Mouse (Mus musculus): Measurements from ENCODE around the gene Slc38a11.
A peak's percentile ranks its signal among the peaks of the same experiment; 100 is the strongest.

Gene Slc38a11

GRCm38 (mm10) chr2:65331321-65331720 is 32.5 kb downstream of the Slc38a11 start:
- DNase-seq (ENCODE audit: low read depth in 2 of 2, low spot score in 2 of 2), result peak; percentile 31 to 59

- DNase-seq (ENCODE audit: low read depth in 2 of 2, low spot score in 2 of 2), result no peak
Measured at GRCm38 (mm10) chr2:65321998-65322754, 41.7 kb downstream of the Slc38a11 start.

- no peak for DNase-seq (ENCODE audit: low read depth in 2 of 2, low spot score in 2 of 2)
Measured at GRCm38 (mm10) chr2:65320975-65321374, 42.9 kb downstream of the Slc38a11 start.

GRCm38 (mm10) chr2:65316721-65317120 is 47.1 kb downstream of the Slc38a11 start:
- no peak for DNase-seq (ENCODE audit: low read depth in 2 of 2, low spot score in 2 of 2)

- no peak for DNase-seq (ENCODE audit: low read depth in 2 of 2, low spot score in 2 of 2)
Measured at GRCm38 (mm10) chr2:65311250-65311649, 52.6 kb downstream of the Slc38a11 start.

- no peak for DNase-seq (ENCODE audit: low read depth in 2 of 2, low spot score in 2 of 2)
Measured at GRCm38 (mm10) chr2:65296541-65296940, 67.3 kb downstream of the Slc38a11 start.

GRCm38 (mm10) chr2:65294092-65294491 is 69.7 kb downstream of the Slc38a11 start:
- no peak for DNase-seq (ENCODE audit: low read depth in 2 of 2, low spot score in 2 of 2)

- DNase-seq (ENCODE audit: low read depth in 2 of 2, low spot score in 2 of 2), result no peak
Measured at GRCm38 (mm10) chr2:65293411-65293810, 70.4 kb downstream of the Slc38a11 start.

- no peak for DNase-seq (ENCODE audit: low read depth in 2 of 2, low spot score in 2 of 2)
Measured at GRCm38 (mm10) chr2:65289721-65290120, 74.1 kb downstream of the Slc38a11 start.

- DNase-seq (ENCODE audit: low read depth in 2 of 2, low spot score in 2 of 2), result no peak
Measured at GRCm38 (mm10) chr2:65288696-65289095, 75.1 kb downstream of the Slc38a11 start.

GRCm38 (mm10) chr2:65285380-65285779 is 78.5 kb downstream of the Slc38a11 start:
- no peak for DNase-seq (ENCODE audit: low read depth in 2 of 2, low spot score in 2 of 2)

GRCm38 (mm10) chr2:65282979-65283378 is 80.9 kb downstream of the Slc38a11 start:
- no peak for DNase-seq (ENCODE audit: low read depth in 2 of 2, low spot score in 2 of 2)

- DNase-seq (ENCODE audit: low read depth in 2 of 2, low spot score in 2 of 2), result no peak
Measured at GRCm38 (mm10) chr2:65279029-65279690, 84.7 kb downstream of the Slc38a11 start.

GRCm38 (mm10) chr2:65275443-65276061 is 88.3 kb downstream of the Slc38a11 start:
- DNase-seq (ENCODE audit: low read depth in 2 of 2, low spot score in 2 of 2), result no peak

GRCm38 (mm10) chr2:65273910-65274309 is 89.9 kb downstream of the Slc38a11 start:
- DNase-seq (ENCODE audit: low read depth in 2 of 2, low spot score in 2 of 2), result no peak

- no peak for DNase-seq (ENCODE audit: low read depth in 2 of 2, low spot score in 2 of 2)
Measured at GRCm38 (mm10) chr2:65268731-65269130, 95.1 kb downstream of the Slc38a11 start.

GRCm38 (mm10) chr2:65267834-65268233 is 96.0 kb downstream of the Slc38a11 start:
- DNase-seq (ENCODE audit: low read depth in 2 of 2, low spot score in 2 of 2), result no peak

- no peak for DNase-seq (ENCODE audit: low read depth in 2 of 2, low spot score in 2 of 2)
Measured at GRCm38 (mm10) chr2:65266576-65267299, 97.1 kb downstream of the Slc38a11 start.
